Mouse (Mus musculus) adrenal gland, postnatal 14 days (tissue): Measurements from ENCODE around the gene Xdh. TPM values are rescaled to one million over a fixed set of nuclear protein-coding genes. Genes with fewer than 3 reads are reported as not detected.

Experiments
- DNase-seq: peaks from one replicate; pipeline ENCODE4 v3.0.0; 2021; ENCODE audit warnings: mixed read lengths
- total RNA-seq: library from RNA; stranded (reverse); gene quantifications from 2 replicates; pipeline ENCODE4 v1.2.3, GENCODE M21; 2021

The Xdh gene
- total RNA-seq, 1 experiment from 2014 or later, result 210 TPM

- peak; percentile 70 for DNase-seq
Observed at GRCm38 (mm10) chr17:73942268-73942962, 7.6 kb downstream of the Xdh start.

- DNase-seq, result peak; percentile 48
Observed at GRCm38 (mm10) chr17:73941816-73942215, 8.2 kb downstream of the Xdh start.

GRCm38 (mm10) chr17:73937073-73937472, 12.9 kb downstream of the Xdh start:
- DNase-seq, result no peak

GRCm38 (mm10) chr17:73935163-73935562, 14.8 kb downstream of the Xdh start:
- DNase-seq, result no peak

- DNase-seq, result no peak
Observed at GRCm38 (mm10) chr17:73934281-73934680, 15.7 kb downstream of the Xdh start.

- no peak for DNase-seq
Observed at GRCm38 (mm10) chr17:73933616-73934015, 16.4 kb downstream of the Xdh start.

- DNase-seq, result no peak
Observed at GRCm38 (mm10) chr17:73932497-73933059, 17.4 kb downstream of the Xdh start.

- no peak for DNase-seq
Observed at GRCm38 (mm10) chr17:73919520-73919919, 30.5 kb downstream of the Xdh start.

- no peak for DNase-seq
Observed at GRCm38 (mm10) chr17:73918944-73919381, 31.0 kb downstream of the Xdh start.

GRCm38 (mm10) chr17:73918138-73918537, 31.9 kb downstream of the Xdh start:
- no peak for DNase-seq

- no peak for DNase-seq
Observed at GRCm38 (mm10) chr17:73917713-73918112, 32.3 kb downstream of the Xdh start.

GRCm38 (mm10) chr17:73914730-73915129, 35.3 kb downstream of the Xdh start:
- DNase-seq, result no peak

GRCm38 (mm10) chr17:73906076-73906475, 43.9 kb downstream of the Xdh start:
- no peak for DNase-seq

- no peak for DNase-seq
Observed at GRCm38 (mm10) chr17:73905043-73905750, 44.8 kb downstream of the Xdh start.

GRCm38 (mm10) chr17:73903121-73903520, 46.9 kb downstream of the Xdh start:
- no peak for DNase-seq

- no peak for DNase-seq
Observed at GRCm38 (mm10) chr17:73902234-73902636, 47.8 kb downstream of the Xdh start.

GRCm38 (mm10) chr17:73894399-73894798, 55.6 kb downstream of the Xdh start:
- no peak for DNase-seq

GRCm38 (mm10) chr17:73893822-73894221, 56.2 kb downstream of the Xdh start:
- no peak for DNase-seq

GRCm38 (mm10) chr17:73893207-73893606, 56.8 kb downstream of the Xdh start:
- DNase-seq, result no peak

GRCm38 (mm10) chr17:73891590-73891989, 58.4 kb downstream of the Xdh start:
- peak; percentile 25 for DNase-seq

- peak; percentile 30 for DNase-seq
Observed at GRCm38 (mm10) chr17:73886071-73886785, 63.8 kb downstream of the Xdh start.

GRCm38 (mm10) chr17:73883332-73883731, 66.7 kb downstream of the Xdh start:
- no peak for DNase-seq

GRCm38 (mm10) chr17:73882194-73882593, 67.8 kb downstream of the Xdh start:
- peak; percentile 89 for DNase-seq
